Mouse (Mus musculus) NIH3T3 (cell line): ENCODE measurements around the gene Deaf1.
"Not testable (repeated sequence)": the region's sequence is repeated elsewhere in the genome, so short reads cannot be mapped to it uniquely, and the experiment has no call there.

Source experiments
- DNase-seq: peaks from one replicate; pipeline ENCODE4 v3.0.0-alpha.2; 2012; ENCODE audit warnings: low read depth

The Deaf1 gene

GRCm38 (mm10) chr7:141263640-141264039 is 63.9 kb downstream of the Deaf1 start:
- DNase-seq: no peak

- DNase-seq: no peak
These were observed 66.0 kb downstream of the Deaf1 start for GRCm38 (mm10) chr7:141261480-141261879.

GRCm38 (mm10) chr7:141256159-141256558 is 71.3 kb downstream of the Deaf1 start:
- no peak for DNase-seq

GRCm38 (mm10) chr7:141250486-141250885 is 77.0 kb downstream of the Deaf1 start:
- DNase-seq: not testable (repeated sequence)
